Mouse (Mus musculus): ENCODE results near the gene Gm49373.

GRCm38 (mm10) chr9:21030055-21030600 is 42.8 kb downstream of the Gm49373 start:
- no peak for TF ChIP-seq POLR2A (IDR thresholded peaks at IDR 0.05; ENCODE audit: insufficient read depth, low read depth, low read length)
- TF ChIP-seq EP300 (IDR thresholded peaks at IDR 0.05; ENCODE audit: insufficient read depth, low read depth, low read length): no peak
- no peak for TF ChIP-seq CTCF (IDR thresholded peaks at IDR 0.05)

All from heart, adult 2 months (tissue).